Mouse (Mus musculus) gastrocnemius, postnatal 10 days (tissue): Measurements from ENCODE around the gene Otos. TPM values are rescaled to one million over a fixed set of nuclear protein-coding genes. Genes with fewer than 3 reads are reported as not detected.
A peak's percentile ranks its signal among the peaks of the same experiment; 100 is the strongest.

Experiments used
- DNase-seq: peaks from one replicate; pipeline ENCODE4 v3.0.0; 2021; ENCODE audit warnings: mixed read lengths
- total RNA-seq, 2 experiments: library from RNA; stranded (reverse); gene quantifications; 2 replicates each; pipeline ENCODE4 v1.2.3; 2021

Gene Otos
- total RNA-seq, 2 experiments from 2014 or later = 0.41 to 0.49 TPM

DNA sequence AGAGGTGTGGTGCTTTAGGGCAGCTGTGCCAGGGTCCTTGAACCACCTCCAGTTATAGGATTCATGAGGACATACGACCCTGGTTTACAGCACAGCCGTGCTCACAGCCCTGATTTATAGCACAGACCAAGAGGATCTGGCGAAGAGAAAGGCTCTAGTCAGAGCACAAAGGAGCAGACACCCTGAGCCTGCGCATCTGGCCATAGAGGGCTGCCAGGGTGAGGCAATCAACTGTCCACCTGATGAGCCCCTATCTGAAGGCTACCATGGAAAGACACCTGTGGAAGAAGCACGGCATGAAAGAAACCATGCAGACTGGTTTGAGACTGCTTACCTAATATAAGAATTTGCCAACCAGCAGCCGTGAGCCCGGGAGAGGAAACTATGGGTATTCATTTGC, 2.0 kb downstream of the Otos start:
- no peak for DNase-seq

DNA sequence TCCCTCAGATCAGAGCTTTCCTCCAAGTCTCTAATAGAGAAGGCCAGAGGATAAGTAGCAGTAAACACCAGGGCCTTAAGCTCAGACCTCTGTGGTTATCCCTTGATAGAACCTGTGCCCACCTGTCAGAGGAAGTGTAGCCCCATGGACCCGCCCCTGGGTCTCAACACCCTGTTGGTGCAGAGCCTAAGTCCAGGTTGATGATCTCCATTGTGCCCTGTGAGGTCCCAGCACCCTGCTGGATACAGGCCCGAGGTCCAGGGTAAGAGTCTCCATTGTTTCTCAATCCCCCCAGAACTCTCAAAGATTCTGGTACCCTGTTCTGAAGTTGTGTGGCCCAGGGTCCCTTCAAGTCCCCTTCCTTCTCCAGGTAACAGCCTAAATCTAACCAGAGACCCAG, 2.5 kb downstream of the Otos start:
- DNase-seq = no peak

DNA sequence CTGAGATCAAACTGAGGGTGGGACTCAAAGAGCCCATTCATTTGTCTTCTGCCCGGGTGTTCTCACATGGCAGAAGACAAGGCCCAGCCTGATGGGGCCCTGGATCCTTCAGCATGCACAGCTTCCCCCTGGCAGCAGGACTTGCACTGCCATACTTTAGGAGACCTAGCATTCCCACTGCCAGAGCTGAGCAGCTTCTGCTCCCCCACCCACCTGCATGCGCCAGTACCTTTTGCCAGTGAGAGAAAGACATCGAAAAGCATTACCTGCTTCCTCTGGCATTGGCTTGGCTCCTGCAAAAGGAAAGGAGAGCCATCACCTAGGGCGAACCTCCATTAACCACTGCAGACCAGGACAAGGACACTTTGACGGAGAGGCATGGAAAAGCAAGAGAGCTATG, 3.7 kb downstream of the Otos start:
- DNase-seq = no peak

- DNase-seq = no peak
Measured at GRCm38 (mm10) chr1:92643691-92644090, 5.0 kb downstream of the Otos start.

GRCm38 (mm10) chr1:92641514-92642272, 6.9 kb downstream of the Otos start, which contains the start of gene Cops9:
Gene Cops9 (minus strand): TSS chr1:92641985.
- DNase-seq = peak; percentile 89

DNA sequence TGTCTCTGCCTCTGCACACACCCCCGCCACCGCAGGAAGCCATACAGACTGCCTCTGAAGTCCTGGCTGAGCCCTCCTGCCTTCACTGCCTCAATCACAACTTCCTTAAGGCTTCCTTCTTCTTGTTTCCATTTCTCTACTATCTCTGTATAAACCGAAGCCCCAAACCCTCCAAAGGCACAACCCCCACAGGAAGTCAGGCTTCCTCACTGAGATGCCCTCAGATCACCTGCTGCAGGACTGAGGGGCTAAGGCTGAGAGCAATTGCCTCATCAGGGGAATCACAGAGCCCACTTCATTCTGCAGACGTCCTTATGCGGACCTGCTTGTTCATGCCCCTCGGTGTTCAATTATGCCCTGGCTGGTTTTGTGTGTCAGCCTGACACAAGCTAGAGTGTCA, 8.2 kb downstream of the Otos start:
- no peak for DNase-seq

GRCm38 (mm10) chr1:92638736-92639135, 9.9 kb downstream of the Otos start:
- no peak for DNase-seq

- no peak for DNase-seq
Measured at GRCm38 (mm10) chr1:92638181-92638580, 10.5 kb downstream of the Otos start.

DNA sequence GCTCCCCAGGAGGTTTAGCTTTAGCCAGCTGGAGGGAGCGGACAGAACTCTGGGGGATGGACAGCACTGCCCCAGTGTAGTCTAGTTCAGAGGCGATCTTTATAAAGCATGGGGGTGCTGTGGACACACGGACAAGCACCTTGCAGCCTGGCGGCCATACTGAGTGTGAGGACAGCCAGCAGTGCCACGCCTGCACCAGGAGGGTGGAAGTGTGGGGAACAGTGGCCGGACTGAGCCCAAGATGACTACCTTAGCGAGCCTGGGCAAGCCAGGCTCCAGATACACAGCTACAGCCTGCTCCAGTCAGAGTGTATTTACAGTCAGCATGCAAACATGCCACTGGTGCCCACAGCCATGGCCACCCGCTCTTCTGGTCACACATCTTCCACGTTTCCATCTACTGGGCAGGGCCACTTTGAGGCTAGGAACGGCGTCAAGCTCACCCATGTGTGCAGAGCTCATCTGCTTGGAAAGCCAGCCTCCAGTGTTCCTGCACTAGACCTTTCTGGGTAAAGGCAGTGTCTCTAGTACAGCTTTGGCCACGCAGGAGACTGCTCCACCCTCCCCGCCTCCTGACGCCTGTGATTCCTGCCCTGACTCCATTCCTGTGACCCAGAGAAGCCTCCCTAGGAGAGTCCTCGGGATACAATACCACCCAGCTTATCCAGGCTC, 11.0 kb downstream of the Otos start:
- no peak for DNase-seq

- DNase-seq = no peak
Measured at GRCm38 (mm10) chr1:92636676-92637075, 12.0 kb downstream of the Otos start.

- no peak for DNase-seq
Measured at GRCm38 (mm10) chr1:92636015-92636414, 12.6 kb downstream of the Otos start.

DNA sequence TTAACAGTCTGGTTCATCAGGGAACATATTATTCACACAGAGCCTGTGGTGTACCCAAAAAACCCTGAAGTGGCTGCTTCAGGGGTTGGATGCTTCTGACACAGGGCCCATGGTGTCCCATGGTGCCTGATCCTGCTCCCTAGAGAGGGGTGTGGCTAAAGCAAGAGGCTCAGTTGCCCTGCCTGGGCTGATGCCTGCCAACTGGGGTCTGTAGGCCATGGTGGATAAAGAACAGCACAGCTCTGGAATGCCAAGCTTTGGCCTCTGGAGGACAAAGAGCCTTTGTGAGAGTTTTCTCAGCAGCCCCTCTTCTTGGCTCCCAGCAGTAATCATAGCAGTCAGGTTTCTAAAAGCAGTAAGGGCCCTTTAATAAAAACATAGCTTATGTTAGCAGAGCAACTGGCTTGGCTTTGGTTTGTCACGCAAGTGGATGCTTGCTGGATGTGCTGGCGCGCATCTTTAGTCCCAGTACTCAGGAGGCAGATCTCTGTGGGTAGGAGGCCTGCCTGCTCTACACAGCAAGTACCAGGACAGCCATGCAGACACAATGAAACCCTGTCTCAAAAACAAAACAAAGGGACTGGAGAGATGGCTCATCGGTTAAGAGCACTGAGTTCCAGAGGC, 13.6 kb downstream of the Otos start:
- DNase-seq = no peak

DNA sequence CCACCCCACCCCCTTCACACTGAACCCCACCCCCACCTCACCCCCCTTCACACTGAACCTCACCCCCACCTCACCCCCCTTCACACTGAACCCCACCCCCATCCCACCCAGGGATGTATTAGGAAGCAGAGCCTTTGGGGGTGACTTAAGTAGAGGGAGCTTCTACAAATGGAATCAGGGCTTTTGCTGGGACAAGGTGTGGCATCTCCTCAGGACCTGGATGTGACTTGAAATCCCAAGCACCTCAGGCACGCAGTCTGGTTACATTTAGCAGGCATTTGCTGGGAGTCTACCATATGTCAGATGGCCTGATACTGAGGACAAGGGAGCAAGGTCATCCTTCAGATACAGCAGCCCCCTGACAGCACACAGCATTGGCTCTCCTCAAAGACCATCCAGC, 14.1 kb downstream of the Otos start:
- DNase-seq = no peak

GRCm38 (mm10) chr1:92633726-92634125, 14.9 kb downstream of the Otos start:
- DNase-seq = no peak

GRCm38 (mm10) chr1:92632948-92633347, 15.7 kb downstream of the Otos start:
- no peak for DNase-seq

DNA sequence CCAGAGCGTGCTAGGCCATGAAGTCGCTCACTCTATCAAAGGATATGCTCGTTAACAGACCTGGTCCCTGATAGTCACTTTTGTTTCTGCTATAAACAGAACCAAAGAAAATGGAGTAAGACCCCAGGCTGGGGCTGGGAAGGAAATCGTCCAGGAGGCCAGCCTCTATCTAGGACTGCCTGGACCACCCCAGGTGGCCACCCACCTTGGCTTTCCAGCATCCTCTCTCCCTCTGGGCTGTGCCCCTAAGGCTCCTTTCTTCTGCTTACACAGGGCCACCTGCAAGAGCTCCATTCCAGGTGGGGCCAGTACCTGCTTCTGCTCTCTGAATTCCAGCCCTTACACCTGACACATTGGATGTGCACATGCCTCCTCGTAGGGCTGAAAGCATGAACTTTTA, 16.4 kb downstream of the Otos start:
- no peak for DNase-seq

DNA sequence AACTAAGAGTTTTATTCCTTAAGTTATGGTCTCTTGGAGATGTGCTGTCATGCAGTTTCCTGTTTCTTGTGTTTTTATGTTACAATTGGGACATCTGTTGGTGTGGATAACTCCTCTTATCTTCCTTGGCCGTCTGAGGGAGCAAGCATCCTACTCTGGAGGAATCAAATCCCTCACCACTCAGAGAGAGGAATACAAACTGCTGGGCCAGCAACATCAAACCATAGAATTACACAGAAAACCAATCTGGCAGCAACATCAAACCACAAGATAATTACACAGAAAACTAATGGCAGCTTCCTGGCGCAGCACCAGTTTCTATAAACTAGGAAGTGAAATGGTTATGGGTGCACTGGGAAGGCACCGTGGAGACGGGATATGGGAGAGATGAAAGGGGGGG, 20.4 kb downstream of the Otos start:
- no peak for DNase-seq

GRCm38 (mm10) chr1:92618360-92618759, 30.3 kb downstream of the Otos start:
- no peak for DNase-seq

DNA sequence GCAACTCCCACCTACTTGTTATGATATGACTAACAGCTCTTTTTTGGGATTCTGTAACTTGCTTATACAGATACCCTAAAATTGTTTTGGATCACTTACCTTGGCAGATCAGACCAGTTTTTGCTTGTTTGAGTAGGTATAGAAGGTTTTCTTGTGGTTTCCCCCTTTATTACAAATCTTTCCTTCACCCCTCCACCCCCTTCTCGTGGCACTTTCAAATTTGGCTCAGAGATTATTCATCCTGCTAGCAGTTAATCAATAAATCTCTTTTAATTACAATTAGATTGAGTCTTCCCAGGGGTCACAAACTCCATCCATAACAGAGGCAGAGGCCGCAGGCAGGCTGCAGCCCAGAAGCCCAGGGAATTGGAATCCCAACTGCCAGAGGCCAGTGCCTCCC, 31.2 kb downstream of the Otos start, which contains the start of gene Olfr12:
TSS of gene Olfr12 (plus strand) at position 301 of the 400 bp plus-strand sequence.
- no peak for DNase-seq

- DNase-seq = no peak
Measured at GRCm38 (mm10) chr1:92616046-92616445, 32.6 kb downstream of the Otos start.

- no peak for DNase-seq
Measured at GRCm38 (mm10) chr1:92614516-92614915, 34.1 kb downstream of the Otos start.

DNA sequence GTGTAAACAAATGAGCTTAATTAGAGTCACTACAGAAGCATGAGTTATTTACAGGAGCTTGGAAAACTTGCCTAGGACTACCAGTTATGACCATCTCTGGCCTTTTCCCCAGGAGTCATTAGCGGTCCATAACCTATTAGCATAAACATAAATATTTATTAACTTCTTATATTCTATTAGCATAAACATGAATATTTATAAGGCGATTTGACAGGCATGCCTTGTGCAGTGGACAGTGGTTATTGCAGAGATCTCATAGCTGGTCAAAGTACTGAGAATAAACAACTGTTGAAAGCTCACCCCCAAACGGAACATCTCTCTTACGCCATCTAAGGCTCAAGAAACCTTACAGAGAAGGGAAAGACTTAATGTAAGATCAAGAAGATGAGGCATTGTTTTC, 35.5 kb downstream of the Otos start:
- DNase-seq = no peak

DNA sequence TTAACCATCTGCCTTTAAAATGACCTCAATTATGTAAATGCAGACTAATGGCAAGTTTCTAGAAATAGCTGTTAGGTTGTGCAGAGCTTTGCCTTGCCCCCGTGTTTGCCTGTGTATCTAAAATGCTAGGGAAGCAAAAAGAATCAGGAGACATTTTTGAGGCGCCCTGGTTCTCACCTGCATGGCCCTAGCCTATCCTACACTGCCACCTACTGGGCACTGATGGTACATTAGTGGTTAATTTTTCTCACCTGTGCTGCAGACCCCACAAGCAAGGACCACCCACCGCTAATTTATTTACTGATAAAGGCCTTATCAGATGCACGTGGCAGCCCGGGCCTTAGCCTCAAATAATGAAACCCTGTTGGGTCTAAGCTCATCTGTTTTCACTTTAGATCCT, 37.6 kb downstream of the Otos start:
- peak; percentile 37 for DNase-seq
